Mouse (Mus musculus) adrenal gland, adult (tissue): ENCODE data around the gene Map3k5.

Source experiments
- DNase-seq, 2 experiments: peaks; one replicate each; pipeline ENCODE4 v3.0.0; 2022 to 2023; ENCODE audit warnings: low spot score in 1 of 2; ENCODE audit not compliant: inconsistent age in 2 of 2

Map3k5 gene

GRCm38 (mm10) chr10:19934384-19935294 is at the start of gene Map3k5:
Map3k5 (plus strand) TSS chr10:19934472.
- peak; percentile 74 to 89 for DNase-seq

- DNase-seq: no peak
Observed at GRCm38 (mm10) chr10:19886249-19886648, 48.0 kb upstream of the Map3k5 start.

DNA sequence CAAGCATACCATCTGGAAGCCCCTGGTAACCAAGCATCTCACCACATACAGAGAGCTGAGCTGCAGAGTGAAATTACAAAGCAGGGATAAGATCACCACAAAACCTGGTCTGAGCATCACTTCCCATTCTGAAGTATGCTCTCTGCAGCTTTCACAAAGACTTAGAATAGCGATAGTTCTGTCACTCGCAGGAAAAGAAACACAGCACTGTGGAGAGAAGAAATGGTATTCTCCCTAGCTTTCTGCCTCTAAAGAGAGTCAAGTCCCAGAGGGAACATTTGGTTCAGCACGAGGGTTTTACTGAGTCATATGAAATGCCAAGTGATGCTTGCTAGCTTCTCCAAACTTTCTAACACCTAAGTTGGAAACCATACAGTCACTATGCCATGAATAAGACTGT is 44.4 kb upstream of the Map3k5 start:
- DNase-seq: peak in 1 of 2 experiments; percentile 17

DNA sequence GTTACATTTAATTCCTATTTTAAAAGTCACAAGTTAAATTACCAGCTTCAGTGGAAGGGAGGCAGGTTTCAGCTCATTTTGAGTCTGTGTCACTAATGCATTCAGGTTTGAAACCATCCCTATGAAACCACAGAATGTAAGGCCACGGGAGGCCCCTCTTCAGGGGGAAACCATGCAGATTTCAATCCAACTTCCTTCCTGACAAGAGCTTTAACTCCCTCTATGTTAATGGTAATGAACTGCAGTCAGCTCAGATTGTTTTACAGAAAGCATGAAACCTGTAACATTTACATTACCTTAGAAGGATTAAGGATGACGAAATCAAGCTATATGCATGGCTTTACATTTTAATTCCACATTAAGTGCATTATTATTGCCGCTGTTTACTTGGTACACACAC is 42.6 kb upstream of the Map3k5 start:
- no peak for DNase-seq

- DNase-seq: peak in 1 of 2 experiments; percentile 54
Observed at GRCm38 (mm10) chr10:19893146-19893545, 41.1 kb upstream of the Map3k5 start.

- DNase-seq: peak in 1 of 2 experiments; percentile 81
Observed at GRCm38 (mm10) chr10:19893976-19894375, 40.3 kb upstream of the Map3k5 start.

DNA sequence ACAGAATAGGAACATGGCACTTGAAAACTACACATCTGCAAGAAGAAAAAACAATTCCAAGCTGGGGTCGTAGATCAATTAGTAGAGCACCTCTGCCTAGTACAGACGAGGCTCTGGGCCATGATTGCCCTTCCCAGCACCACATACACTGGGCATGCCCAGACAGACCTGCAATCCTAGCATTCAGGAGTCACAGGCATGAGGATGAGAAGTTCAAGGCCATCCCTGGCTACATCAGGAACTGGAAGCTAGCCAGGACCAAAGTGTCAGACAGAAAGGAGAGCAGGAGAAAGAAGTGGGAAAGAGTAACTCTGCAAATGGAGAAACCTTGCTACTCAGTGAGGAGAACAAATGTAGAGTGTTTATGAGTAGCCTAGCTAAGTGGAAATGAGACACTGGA is 34.1 kb upstream of the Map3k5 start:
- DNase-seq: peak; percentile 83 to 93

- DNase-seq: peak in 1 of 2 experiments; percentile 63
Observed at GRCm38 (mm10) chr10:19901992-19902391, 32.3 kb upstream of the Map3k5 start.

DNA sequence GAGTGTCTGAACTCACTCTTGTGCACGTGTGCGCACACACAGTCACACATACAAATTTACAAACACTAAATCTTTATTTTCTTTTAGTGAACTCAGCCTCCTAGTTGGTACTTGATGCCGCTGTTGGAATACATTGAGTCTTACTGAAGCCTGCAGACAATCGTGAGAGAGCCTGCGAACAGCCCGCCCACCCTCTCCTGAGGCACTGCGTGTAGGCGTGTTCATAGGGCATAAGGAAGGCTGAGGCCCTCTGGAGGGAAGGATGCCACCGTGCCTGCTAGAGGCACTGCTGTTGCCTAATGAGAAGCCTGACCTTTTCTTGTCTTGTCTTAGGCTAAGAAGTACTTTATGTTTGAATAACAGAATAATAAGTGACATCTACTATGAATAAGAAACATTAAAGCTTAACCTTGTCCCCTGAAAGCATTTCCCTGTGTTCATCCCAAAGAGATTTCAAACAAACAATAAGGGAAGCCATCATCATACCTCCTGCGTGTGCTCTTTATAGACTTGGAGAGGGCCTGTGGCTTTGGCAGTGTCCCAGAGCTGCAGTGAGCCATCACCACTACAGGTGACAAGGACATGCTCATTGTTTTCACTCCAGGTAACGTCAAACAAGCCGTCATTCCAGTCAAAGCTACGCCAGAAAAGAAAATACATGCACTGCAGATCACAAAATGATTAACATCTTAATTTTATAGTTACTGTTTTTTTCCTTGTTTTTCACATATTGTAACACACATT is 30.0 kb upstream of the Map3k5 start:
- DNase-seq: no peak

DNA sequence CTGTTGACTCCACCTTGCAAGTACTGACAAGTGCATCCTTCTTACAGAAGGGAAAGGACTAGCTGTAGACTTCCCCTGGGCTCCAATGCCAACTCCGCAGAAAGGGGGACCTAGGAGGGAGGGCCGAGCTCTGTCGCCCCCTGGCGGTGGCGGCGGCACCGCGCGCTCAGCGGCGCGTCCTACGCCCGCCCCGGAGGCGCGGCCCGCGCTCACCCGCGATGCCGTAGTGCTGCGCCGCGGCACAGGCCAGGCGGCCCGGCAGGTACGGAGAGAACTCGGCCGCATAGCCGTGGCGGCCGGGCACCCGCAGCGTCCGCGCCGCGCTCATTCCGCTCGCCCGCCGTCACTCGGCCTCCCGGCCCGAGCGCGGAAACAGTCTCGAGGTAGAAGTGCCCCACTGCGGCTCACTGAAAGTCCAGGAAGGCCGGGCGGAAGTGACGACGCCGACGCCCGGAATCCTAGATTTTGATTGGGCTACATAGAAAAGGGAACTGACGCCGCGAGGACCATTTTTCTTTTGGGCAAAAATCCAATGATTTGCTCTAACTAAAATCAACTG is 26.9 kb upstream of the Map3k5 start, which contains the start of gene Pex7:
TSS of gene Pex7 (minus strand) at position 444 of the 559 bp plus-strand sequence.
- DNase-seq: peak; percentile 95 to 99

- no peak for DNase-seq
Observed at GRCm38 (mm10) chr10:19908076-19908475, 26.2 kb upstream of the Map3k5 start.

GRCm38 (mm10) chr10:19910516-19910915 is 23.8 kb upstream of the Map3k5 start:
- no peak for DNase-seq

GRCm38 (mm10) chr10:19911583-19911982 is 22.7 kb upstream of the Map3k5 start:
- no peak for DNase-seq

DNA sequence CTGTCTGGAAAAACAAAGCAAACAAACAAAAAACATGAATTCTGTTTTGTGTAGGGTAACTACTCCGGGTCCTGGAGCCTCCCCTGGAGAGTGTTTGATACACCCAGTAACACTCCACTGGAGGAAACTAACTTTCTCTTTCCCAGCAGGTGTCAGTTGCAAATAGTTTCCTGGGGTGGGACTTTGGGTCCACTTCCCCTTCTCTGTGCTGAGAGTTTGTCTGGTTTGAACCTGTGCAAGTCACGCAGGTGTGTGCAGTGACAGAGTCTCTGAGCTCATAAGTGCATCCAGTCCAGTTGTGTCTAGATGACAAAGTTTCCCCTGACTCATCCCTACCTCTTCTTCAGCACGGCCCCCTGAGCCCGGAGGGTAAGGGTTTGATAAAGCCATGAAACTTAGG is 20.5 kb upstream of the Map3k5 start:
- no peak for DNase-seq

DNA sequence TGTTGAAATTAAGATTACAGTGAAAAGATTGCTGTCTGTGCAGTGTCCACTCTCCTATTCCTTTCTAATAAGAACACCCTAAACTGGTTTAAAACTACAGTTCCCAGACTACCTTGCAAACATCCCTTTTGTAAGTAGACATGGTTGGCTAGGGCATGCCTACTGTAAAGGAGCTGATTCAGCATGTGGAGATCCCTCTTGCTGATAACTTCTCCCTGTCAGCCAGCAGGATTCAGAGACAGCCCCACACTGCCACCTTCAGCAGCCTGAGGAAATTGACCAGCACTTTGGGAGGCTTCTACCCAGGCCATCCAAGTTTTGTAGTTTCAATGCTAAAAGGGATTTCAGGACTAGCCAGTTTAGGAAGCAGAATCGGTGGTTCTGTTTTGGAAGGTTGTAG is 19.0 kb upstream of the Map3k5 start:
- peak; percentile 80 to 93 for DNase-seq

- DNase-seq: peak in 1 of 2 experiments; percentile 54
Observed at GRCm38 (mm10) chr10:19922410-19922809, 11.9 kb upstream of the Map3k5 start.

DNA sequence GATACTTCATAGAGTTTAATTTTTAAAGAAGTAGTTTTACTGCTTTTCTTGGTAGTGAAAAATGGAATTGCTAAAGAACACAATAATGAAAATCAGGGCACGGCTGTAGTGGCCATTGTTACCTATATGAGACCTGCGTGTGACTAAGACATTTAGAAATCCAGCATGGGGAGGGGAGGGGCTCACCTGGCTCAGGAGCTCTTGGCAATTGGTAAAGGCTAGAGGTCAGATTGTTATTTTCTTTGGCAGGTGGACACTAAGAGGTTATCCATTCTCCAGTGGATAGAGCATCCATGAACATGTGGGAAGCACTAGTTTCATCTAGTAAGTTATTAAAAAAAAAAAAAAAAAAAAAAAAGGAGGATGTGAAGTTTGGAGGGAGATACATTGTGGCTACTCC is 10.0 kb upstream of the Map3k5 start:
- no peak for DNase-seq

GRCm38 (mm10) chr10:19926391-19926897 is 7.8 kb upstream of the Map3k5 start:
- peak in 1 of 2 experiments; percentile 64 for DNase-seq

DNA sequence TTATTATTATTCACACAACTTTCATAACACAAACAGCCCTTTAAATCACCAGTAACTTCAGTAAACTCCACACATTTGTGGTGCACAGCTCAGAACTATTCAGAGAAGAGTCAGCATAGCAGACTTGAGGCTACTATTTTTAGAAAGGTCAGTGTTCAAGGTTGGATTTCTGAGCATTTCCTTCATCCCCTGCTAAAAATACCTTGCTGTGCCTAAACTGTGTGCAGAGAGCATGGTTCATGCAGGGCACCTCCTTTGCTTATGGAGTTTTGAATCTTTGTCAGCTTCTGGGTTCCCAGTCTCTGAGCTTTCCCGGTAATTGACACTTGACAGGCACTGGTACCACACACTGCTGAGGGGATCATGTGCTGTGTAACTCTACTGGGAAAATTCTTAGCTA is 6.1 kb upstream of the Map3k5 start:
- DNase-seq: peak in 1 of 2 experiments; percentile 56

DNA sequence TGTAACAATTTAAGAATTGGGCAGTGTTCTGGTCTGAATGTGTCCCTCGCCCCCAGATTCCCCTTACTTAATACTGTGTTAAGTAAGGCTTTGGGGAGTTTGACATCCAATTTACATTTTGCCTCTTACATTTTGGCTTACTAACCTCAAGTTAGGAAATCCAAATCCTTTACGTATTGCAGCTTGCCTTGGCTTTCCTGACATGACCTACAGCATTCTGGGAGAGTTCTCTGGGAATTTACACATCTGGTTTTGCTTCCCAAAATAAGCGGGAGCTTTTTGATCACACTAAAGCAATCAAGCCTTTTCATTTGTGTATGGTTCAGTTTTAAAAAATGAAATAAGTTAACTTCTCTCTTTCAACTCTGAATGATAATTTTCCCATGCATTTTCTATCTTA is 1.3 kb upstream of the Map3k5 start:
- peak in 1 of 2 experiments; percentile 46 for DNase-seq
